Mouse (Mus musculus) urinary bladder, adult 2 months (tissue): ENCODE data around the gene Gm4792. TPM values are rescaled to one million over a fixed set of nuclear protein-coding genes. Genes with fewer than 3 reads are reported as not detected.

Experiments used
- DNase-seq: peaks from one replicate; pipeline ENCODE4 v3.0.0; 2022; ENCODE audit warnings: low spot score
- polyA plus RNA-seq: library from polyadenylated mRNA; depleted of rRNA; stranded (reverse); fragments of >200 nt; gene quantifications from 2 replicates; pipeline ENCODE4 v1.2.3, GENCODE M21; 2012

The Gm4792 gene
- polyA plus RNA-seq, 1 experiment = 0.22 TPM

DNA sequence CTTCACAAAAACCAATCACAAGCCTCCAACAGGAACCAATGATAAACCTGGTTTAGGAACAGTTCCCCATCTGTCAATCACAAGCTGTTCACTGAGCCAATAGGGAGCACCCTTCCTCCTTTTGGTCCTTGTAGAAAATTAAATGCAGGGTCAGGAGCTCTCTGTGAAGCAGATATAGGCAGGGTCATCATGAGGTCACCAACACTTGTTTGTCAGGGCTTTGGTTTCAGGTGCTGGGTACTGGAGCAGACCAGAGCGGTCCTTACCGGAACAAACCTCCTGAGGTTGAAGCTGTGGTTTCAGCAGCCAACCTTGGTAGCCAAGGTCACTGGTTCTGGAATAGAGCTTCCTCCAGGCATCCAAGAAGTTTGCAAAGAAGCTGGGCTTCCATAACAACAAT lies 798 bp upstream of the Gm4792 start:
- DNase-seq = no peak

GRCm38 (mm10) chr10:94295923-94296605 lies 2.4 kb downstream of the Gm4792 start:
- DNase-seq = no peak

DNA sequence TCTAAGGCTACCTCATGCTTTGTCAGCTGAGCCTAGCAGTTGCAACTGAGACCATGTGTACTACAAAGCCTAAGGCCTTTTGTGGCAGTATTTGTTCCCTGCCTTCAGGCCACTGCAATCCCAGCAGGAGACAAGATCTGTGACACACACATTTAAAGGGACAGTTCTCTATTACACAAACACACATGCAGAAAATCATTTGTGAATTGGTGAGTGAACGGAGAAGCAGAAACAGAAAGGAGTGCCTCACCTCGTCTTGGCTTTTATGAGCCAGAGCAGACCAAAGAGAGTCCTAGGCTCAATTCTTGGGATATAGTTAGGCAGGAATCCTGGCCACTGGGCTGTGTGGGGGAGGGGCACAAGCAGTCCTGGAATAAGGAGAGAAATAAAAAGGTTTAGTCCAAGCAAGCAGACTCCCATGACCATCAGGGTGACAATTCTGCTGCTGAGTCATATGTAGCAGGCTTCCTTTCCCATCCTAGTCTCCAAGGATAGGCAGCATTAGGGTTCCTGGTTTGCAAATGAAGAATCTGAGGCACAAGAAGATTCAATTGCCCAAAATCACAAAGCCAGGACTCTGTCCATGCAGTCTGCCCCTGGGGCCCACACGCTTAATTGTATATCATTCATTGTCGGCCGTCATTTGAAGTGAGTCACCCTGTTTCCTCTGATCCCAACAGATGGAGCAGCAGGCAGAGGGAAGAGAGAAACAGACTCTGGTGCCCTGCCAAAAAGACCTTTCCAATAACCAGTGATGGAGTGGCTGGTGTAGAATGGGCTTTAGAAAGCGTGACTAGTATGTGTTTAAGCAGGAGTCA lies 3.4 kb downstream of the Gm4792 start:
- DNase-seq = no peak

- DNase-seq = no peak
Observed at GRCm38 (mm10) chr10:94294437-94294836, 4.1 kb downstream of the Gm4792 start.

- DNase-seq = no peak
Observed at GRCm38 (mm10) chr10:94282797-94283196, 15.7 kb downstream of the Gm4792 start.

DNA sequence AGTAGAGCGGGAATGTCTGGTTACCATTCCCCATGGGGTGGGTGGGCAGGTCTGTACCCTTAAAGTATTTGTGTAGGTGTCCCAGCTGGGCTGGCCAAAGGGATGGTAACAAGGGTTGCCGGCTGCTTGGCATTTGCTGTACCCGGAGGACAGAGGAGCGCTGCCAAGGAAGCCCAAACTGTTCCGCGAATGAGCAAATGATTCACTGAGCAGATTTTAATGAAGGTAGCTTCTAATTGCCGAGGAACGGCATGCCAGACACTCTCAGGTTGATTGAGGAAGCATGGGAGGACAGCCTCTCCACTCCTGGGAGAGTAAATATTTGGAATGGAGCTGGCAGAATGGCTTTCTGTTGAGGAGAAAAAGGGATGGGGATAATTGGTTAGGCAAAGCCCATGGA lies 16.3 kb downstream of the Gm4792 start:
- DNase-seq = no peak

GRCm38 (mm10) chr10:94276511-94276910 lies 22.0 kb downstream of the Gm4792 start:
- DNase-seq = no peak

DNA sequence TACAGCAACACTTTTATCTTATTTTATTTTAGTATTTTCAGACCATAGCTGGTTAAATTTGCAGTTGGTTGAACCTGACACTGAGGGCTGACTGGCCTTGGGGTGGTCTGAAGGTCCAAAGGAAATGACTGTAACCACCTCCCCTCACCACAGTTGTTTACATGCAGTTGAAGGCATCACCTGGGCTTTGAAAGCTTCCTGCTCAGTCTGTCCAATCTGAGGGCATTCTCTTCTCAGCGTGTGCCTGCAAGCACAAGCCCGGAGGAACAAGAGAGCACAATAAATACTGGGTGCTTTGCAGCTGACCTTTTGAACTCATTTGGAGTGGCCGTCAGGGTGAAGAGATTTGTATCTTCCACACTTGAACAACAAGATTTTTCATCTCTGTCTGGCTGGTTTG lies 23.2 kb downstream of the Gm4792 start:
- no peak for DNase-seq

DNA sequence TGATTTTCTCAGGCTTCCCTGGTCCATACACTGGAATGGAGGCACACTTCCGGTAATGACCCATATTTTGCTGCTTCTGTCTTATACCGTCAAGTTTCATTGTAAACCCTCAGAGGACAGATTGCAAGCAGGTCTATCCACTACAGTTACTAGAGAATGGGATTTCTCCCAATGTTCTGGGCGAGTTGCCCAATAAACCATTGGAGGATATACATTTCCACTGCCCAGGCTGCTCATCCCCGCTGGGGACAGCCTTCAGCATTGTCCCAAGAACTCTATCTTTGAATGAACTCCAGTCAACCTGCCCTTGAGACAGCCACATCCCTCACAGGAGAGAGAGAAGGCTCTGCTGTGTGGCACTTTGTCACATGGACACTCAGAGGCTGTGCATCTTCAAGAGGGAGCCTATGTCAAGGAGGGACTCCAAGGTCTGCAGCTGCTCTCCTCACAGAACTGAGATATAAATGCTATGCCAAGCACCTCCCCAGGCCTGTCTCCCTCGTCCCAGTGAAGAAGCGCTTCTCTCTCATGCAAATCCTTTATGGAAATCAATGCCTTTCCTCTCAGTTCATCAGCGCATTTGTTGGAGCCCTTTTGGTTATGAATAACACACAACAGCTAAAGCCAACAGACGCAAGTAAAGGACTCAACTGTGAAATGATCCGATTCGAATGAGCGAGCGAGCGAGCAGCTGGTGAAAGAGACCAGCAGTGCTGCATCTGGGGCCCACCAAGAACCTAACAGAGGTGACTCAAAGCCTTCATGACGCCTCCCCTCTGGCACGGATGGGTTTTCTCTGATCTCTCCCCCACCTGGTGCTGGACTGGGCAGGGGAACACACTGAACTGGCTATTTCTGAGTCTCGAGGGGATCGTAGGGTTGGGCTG lies 32.6 kb downstream of the Gm4792 start:
- DNase-seq = no peak

GRCm38 (mm10) chr10:94263211-94263610 lies 35.3 kb downstream of the Gm4792 start:
- DNase-seq = no peak

DNA sequence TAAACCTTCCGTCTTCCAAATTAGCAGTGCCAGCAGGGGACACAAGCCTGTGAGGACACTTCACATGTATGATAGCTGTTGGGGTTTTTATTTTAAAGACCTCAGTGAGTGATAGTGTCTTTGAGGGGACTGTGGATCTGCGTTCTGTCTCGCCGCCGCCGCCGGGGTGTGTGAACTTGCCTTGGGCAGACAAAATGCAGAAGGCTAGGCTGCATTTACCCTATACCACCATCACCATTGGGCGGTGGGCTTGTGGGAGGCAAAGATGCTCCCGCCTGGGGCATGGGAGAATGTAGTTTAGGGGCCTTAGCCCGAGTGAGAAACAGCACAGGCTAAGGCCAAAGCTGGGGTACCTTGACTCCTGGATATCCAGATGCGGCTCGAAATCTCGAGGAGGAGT lies 35.9 kb downstream of the Gm4792 start:
- DNase-seq = no peak

DNA sequence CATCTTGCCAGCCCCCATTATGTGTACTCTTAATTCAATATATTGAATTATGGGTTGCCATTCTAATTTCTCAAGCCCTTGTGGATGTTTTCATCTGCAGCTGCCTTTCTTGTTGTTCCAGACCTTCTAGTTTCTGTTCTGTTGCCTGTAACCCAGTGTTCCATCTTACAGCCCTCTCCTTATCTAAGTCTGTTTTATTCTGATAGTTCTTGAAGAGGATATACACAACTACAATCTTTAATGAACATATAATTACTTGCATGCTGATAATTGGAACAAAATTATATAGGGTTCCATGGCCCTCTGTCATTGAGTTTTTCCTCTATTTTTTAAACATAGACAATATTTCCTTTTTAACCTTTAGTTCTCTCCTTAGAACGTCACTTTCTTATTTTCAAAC lies 38.0 kb downstream of the Gm4792 start:
- DNase-seq = no peak

DNA sequence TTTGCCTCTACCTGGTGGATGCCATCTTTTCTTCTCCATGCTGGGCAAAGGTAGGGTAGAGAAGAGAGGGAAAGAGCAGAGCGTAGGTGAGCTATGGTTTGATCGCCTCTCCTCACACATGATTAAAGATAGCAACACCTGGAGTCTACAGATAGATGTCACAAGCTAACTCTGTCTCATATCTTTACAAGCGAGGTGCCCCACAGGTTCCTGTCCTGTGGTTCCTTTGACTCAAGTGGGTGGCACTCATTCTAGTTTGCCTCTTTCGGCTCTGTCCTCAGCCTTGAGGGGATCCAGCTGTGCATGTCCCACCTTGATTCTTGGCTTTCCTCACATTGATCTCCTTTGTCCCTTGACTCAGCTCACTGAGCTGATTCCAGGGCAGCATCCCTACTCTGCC lies 42.0 kb downstream of the Gm4792 start:
- DNase-seq = no peak

DNA sequence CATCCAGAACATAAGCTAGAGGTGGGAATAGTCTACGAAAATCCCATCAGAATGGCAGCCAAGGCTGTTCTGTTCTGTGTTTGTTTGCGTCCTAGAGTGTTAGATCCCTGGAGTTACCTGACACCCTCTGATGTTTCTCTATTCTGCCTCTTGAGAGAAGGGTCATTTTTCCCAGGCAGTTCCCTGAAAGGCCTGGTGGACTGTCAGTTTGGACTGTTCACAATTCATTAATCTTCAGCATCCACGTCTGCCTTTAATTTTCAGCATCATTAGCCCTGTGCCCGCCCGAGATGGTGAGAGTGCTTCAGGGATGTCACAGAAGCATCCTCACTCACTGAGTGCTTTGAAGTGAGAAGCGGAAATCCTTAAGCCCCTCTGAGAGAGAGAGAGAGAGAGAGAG lies 42.8 kb downstream of the Gm4792 start:
- no peak for DNase-seq

DNA sequence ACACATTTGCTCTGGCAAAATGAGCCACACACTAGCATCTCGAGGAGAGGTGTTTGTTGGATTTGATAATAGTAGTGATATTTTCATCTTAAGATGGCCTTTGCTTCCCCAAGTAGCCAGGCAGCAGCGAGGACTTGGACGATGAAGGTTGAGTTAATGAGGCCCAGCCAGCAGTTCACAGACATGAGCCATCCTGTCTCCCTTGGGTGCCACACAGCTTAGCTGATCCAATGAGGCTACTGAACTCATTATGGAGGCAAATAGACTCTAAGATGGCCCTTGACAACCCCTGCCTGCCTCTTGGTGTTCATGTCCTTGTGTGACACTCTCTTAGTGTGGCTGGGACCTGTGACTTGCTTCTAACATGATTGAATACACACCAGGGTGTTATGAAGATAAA lies 43.7 kb downstream of the Gm4792 start:
- no peak for DNase-seq

DNA sequence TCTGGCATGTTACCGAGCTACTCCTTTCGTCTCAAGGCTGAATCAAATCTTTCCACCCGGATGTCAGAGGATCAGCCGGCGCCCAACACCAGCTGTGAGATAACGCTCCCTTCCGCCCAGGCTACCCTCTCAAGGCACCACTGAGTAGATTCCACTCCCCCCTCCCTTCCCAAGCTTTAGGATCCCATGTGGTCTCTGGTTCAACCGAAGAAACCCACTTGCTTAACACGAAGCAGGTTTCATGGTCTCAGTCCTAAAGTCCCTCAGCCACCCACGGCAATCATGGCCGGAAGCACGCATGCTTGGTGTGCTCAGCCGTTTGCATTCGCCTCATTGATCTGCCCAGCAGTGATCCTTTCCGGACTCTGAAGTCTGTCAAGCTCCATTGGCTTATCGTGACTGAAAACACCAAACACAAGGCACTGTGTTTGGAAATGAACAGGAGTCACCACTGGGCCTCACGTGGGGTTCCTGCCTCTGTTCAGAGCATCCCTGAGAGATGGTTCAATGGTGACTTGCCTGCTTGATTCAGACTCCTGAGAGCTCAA lies 45.2 kb downstream of the Gm4792 start:
- DNase-seq = no peak

DNA sequence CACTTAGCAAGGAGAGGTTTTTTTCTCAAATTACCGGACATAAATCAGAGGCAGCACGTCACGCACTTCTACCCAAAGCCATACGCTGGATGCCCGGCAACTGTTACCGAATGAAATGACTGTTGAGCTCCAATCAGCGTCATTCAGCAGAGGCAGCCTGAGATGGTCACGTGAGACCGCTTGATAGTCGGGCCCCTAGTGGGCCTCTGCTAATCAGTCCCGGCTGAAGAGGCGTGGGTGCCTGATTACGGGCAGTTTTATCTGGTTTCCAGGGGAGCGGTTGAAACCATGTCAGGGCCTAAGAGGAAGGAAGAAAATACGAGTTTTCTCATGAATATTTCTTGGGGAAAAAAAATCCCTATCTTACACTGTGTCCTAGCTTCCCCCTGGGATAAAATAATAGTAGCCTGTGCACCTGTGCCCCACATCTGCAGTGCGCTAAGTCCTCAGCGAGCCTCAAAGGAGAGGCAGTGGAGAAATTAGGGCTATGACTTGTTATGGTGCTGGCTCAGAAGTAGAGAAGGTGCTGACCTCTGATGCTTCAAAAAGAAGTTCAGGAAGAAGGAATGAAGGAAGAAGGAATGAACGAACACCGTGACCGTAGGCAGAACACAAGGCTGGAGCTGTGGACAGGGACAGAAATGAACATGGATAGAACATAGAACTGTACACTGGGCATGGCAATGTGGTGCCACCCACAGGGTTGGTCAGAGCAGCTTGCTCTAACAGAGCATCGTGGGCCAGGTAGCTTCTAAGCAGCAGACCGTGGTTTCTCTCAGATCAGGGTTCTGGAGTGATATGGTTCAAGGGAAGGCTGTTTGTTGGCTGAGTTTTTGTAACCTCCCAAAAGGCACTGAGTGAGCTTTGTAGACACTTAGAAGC lies 48.7 kb downstream of the Gm4792 start:
- no peak for DNase-seq

DNA sequence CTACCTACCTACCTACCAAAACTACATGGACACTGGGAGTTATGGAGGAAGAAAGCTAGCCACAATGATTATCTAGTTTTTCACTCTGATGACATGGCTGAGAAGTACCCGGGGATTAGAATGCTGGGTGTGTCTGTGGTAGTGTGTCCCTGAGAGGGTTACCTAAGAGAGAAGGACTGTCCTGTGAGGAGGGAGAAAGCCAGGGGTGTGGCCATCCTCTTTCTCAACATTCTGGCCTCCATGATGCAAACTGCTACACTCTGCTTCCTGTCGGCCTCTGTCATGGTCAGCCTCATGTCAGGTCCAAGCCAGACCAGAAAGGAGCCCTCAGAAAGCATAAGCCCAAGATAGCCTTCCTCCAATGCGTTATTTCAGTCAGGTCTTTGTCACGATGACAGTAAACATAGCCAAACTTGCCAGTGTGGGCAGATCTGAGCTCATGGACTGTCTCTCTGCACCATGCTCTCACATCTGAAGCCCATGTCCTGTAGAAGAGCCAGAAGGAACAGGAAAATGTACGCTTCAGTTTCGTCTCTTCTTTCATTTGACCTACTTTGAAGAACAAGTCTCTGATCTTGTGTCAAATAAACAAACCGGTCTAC lies 50.7 kb downstream of the Gm4792 start:
- no peak for DNase-seq
